8 mouse cellular contexts compared by ENCODE assay signal in genomic region chr7:34228641-34229040, GRCm38 (mm10). TPM values are rescaled to one million over a fixed set of nuclear protein-coding genes. Genes with fewer than 3 reads are reported as not detected.
DNase-seq lines count a peak whose midpoint lies in the region; ATAC-seq and TF ChIP-seq lines count a peak whose summit lies in the region.

No protein-coding gene starts in this region.

- DNase-seq in layer of hippocampus, adult 2 months (ENCODE audit: low spot score in 2 of 2): no peak
- no peak for DNase-seq in layer of hippocampus, adult 9-10 months (ENCODE audit: low spot score)
- DNase-seq in cerebellum, postnatal 25 days: peak; percentile 37 to 64
- no peak for DNase-seq in hindbrain, embryonic 11.5 days (ENCODE audit: low spot score)
- DNase-seq in stomach, postnatal 0 days (ENCODE audit: low spot score): peak; percentile 57
- no peak for DNase-seq in layer of hippocampus, postnatal 14 days (ENCODE audit: low spot score in 2 of 2)
- DNase-seq in thymus, postnatal 25 days: no peak

- ATAC-seq in hindbrain, embryonic 11.5 days (ENCODE audit: low FRiP score): no peak
- no peak for ATAC-seq in lung, embryonic 15.5 days (ENCODE audit: borderline replicate concordance, extremely low read depth, low FRiP score, low TSS enrichment)
- ATAC-seq in stomach, postnatal 0 days (ENCODE audit: low FRiP score, low TSS enrichment): no peak

- no peak for TF ChIP-seq CTCF in layer of hippocampus, adult 2 months (conservative IDR thresholded peaks at IDR 0.05)
- no peak for TF ChIP-seq CTCF in stomach, postnatal 0 days (IDR thresholded peaks at IDR 0.05; ENCODE audit: low read depth)

- 0 out of 2 replicates have a peak, but pooled peaks cover 2% of the 10 kb centered on the region for H3K4me1 ChIP-seq in hindbrain, embryonic 11.5 days (replicated peaks; ENCODE audit: control insufficient read depth, insufficient read depth, low read length)
- peaks cover 30% of the 10 kb centered on the region for H3K4me1 ChIP-seq in lung, embryonic 15.5 days
- H3K4me1 ChIP-seq in stomach, postnatal 0 days (replicated peaks; ENCODE audit: control insufficient read depth, insufficient read depth): 0 out of 2 replicates have a peak, but pooled peaks cover 3% of the 10 kb centered on the region

- no peak for TF ChIP-seq EP300 in stomach, postnatal 0 days (optimal IDR thresholded peaks at IDR 0.05)

- peak overlapping the region; percentile 46 for H3K4me3 ChIP-seq in layer of hippocampus, adult 2 months
- peak overlapping the region; percentile 65 for H3K4me3 ChIP-seq in hindbrain, embryonic 11.5 days (ENCODE audit: low read depth, low read length)
- peak overlapping the region; percentile 75 for H3K4me3 ChIP-seq in lung, embryonic 15.5 days
- H3K4me3 ChIP-seq in stomach, postnatal 0 days (ENCODE audit: low read depth, low read length): peak overlapping the region; percentile 77; the same call in 1 of the 2 replicates

- no peak overlapping the region for H3K9ac ChIP-seq in hindbrain, embryonic 11.5 days (ENCODE audit: low read depth, low read length)
- H3K9ac ChIP-seq in lung, embryonic 15.5 days: 0 out of 2 replicates have a peak overlapping the region, but pooled peaks have one; percentile 18
- H3K9ac ChIP-seq in stomach, postnatal 0 days (ENCODE audit: low read length): no peak overlapping the region; the same call in 1 of the 2 replicates

- WGBS in hindbrain, embryonic 11.5 days: 61% methylated on average over 8 of the region's 9 CpGs
- 27% methylated on average over 8 of the region's 9 CpGs for WGBS in lung, embryonic 15.5 days
- WGBS in stomach, postnatal 0 days: 44% methylated on average over 7 of the region's 9 CpGs

- H3K9me3 ChIP-seq in hindbrain, embryonic 11.5 days (ENCODE audit: control insufficient read depth, low read length): no peaks in the 10 kb centered on the region
- no peaks in the 10 kb centered on the region for H3K9me3 ChIP-seq in lung, embryonic 15.5 days
- H3K9me3 ChIP-seq in stomach, postnatal 0 days (ENCODE audit: control insufficient read depth, low read length): no peaks in the 10 kb centered on the region

- peaks cover 8% of the 10 kb centered on the region; the same call in 1 of the 2 replicates for H3K36me3 ChIP-seq in hindbrain, embryonic 11.5 days (ENCODE audit: control insufficient read depth, insufficient read depth, low read length)
- H3K36me3 ChIP-seq in lung, embryonic 15.5 days: peaks cover 42% of the 10 kb centered on the region
- H3K36me3 ChIP-seq in stomach, postnatal 0 days (ENCODE audit: control insufficient read depth, insufficient read depth, low read length): peaks cover 10% of the 10 kb centered on the region

- H3K4me2 ChIP-seq in hindbrain, embryonic 11.5 days (replicated peaks; ENCODE audit: low read depth, low read length): peak overlapping the region; percentile 58
- H3K4me2 ChIP-seq in lung, embryonic 15.5 days: peak overlapping the region; percentile 81
- H3K4me2 ChIP-seq in stomach, postnatal 0 days (replicated peaks; ENCODE audit: low read depth): peak overlapping the region; percentile 80

- no peaks in the 10 kb centered on the region for H3K27me3 ChIP-seq in hindbrain, embryonic 11.5 days (ENCODE audit: control insufficient read depth, insufficient read depth, low read length)
- no peaks in the 10 kb centered on the region for H3K27me3 ChIP-seq in lung, embryonic 15.5 days
- H3K27me3 ChIP-seq in stomach, postnatal 0 days (ENCODE audit: control insufficient read depth, insufficient read depth, low read length): no peaks in the 10 kb centered on the region

- H3K27ac ChIP-seq in layer of hippocampus, adult 2 months: no peak overlapping the region
- no peak overlapping the region for H3K27ac ChIP-seq in hindbrain, embryonic 11.5 days (ENCODE audit: low read depth, low read length)
- no peak overlapping the region for H3K27ac ChIP-seq in lung, embryonic 15.5 days
- no peak overlapping the region for H3K27ac ChIP-seq in stomach, postnatal 0 days (replicated peaks)

RNA-seq across cellular contexts. Expression of gene Gpi1, which starts 1.5 kb away (rescaled TPM):
- total RNA-seq in layer of hippocampus, adult 2 months (2021): 100 to 1,000 TPM; 773 TPM
- polyA plus RNA-seq in hindbrain, embryonic 11.5 days (2014; fragmentation: Nextera tagmentation; extraction: Ambion mirVana): 267 and 282 TPM in 2 replicates
- 252 and 264 TPM in 2 replicates for polyA plus RNA-seq in lung, embryonic 15.5 days (2015; fragmentation: Nextera tagmentation; extraction: Ambion mirVana)
- polyA plus RNA-seq in stomach, postnatal 0 days (2015; fragmentation: Nextera tagmentation; extraction: Ambion mirVana): 235 and 244 TPM in 2 replicates
- 100 to 1,000 TPM; 842 to 844 TPM for total RNA-seq in layer of hippocampus, postnatal 14 days (2021)

RNA-seq across cellular contexts. Expression of gene Gm6096, which starts 22.2 kb away (rescaled TPM):
- not detected for total RNA-seq in layer of hippocampus, adult 2 months (2021)
- polyA plus RNA-seq in hindbrain, embryonic 11.5 days (2014; fragmentation: Nextera tagmentation; extraction: Ambion mirVana): 1.1 TPM in 1 of 2 replicates, not detected in the other
- polyA plus RNA-seq in lung, embryonic 15.5 days (2015; fragmentation: Nextera tagmentation; extraction: Ambion mirVana): 0.57 TPM in 1 of 2 replicates, not detected in the other
- not detected in 2 replicates for polyA plus RNA-seq in stomach, postnatal 0 days (2015; fragmentation: Nextera tagmentation; extraction: Ambion mirVana)
- not detected for total RNA-seq in layer of hippocampus, postnatal 14 days (2021)

RNA-seq across cellular contexts. Expression of gene Pdcd2l, which starts 32.2 kb away (rescaled TPM):
- 10 to 100 TPM; 24.5 to 26.8 TPM for total RNA-seq in layer of hippocampus, adult 2 months (2021)
- polyA plus RNA-seq in hindbrain, embryonic 11.5 days (2014; fragmentation: Nextera tagmentation; extraction: Ambion mirVana): 63.8 and 79.6 TPM in 2 replicates
- polyA plus RNA-seq in lung, embryonic 15.5 days (2015; fragmentation: Nextera tagmentation; extraction: Ambion mirVana): 57.6 and 58.1 TPM in 2 replicates
- polyA plus RNA-seq in stomach, postnatal 0 days (2015; fragmentation: Nextera tagmentation; extraction: Ambion mirVana): 30.4 and 34.6 TPM in 2 replicates
- total RNA-seq in layer of hippocampus, postnatal 14 days (2021): 10 to 100 TPM; 20.6 to 24.7 TPM

RNA-seq across cellular contexts. Expression of gene Uba2, which starts 59.2 kb away (rescaled TPM):
- 10 to 100 TPM; 85.7 to 92.9 TPM for total RNA-seq in layer of hippocampus, adult 2 months (2021)
- 256 and 268 TPM in 2 replicates for polyA plus RNA-seq in hindbrain, embryonic 11.5 days (2014; fragmentation: Nextera tagmentation; extraction: Ambion mirVana)
- 218 and 227 TPM in 2 replicates for polyA plus RNA-seq in lung, embryonic 15.5 days (2015; fragmentation: Nextera tagmentation; extraction: Ambion mirVana)
- 80.4 and 80.5 TPM in 2 replicates for polyA plus RNA-seq in stomach, postnatal 0 days (2015; fragmentation: Nextera tagmentation; extraction: Ambion mirVana)
- 10 to 100 TPM; 82.5 to 82.9 TPM for total RNA-seq in layer of hippocampus, postnatal 14 days (2021)

Comparison
In these comparisons a context has a peak if more than half of its experiments do, and no peak if none do; other contexts are left out.
1. DNase-seq: peak in cerebellum, postnatal 25 days (2 of 2) and stomach, postnatal 0 days (single experiment); none in layer of hippocampus, adult 2 months (0 of 2), layer of hippocampus, adult 9-10 months (single experiment), hindbrain, embryonic 11.5 days (single experiment), layer of hippocampus, postnatal 14 days (0 of 2) and thymus, postnatal 25 days (single experiment).
2. Peak in every context shown above with its lines, with median percentiles within 50 percentile points of each other: H3K4me3 ChIP-seq and H3K4me2 ChIP-seq.